Mouse (Mus musculus) urinary bladder, postnatal 4 days (tissue): Measurements from ENCODE around the gene Akt1s1.

Source experiments
- DNase-seq, 2 experiments: peaks; one replicate each; pipeline ENCODE4 v3.0.0; 2021 to 2022; ENCODE audit warnings: low spot score in 2 of 2

The Akt1s1 gene

DNA sequence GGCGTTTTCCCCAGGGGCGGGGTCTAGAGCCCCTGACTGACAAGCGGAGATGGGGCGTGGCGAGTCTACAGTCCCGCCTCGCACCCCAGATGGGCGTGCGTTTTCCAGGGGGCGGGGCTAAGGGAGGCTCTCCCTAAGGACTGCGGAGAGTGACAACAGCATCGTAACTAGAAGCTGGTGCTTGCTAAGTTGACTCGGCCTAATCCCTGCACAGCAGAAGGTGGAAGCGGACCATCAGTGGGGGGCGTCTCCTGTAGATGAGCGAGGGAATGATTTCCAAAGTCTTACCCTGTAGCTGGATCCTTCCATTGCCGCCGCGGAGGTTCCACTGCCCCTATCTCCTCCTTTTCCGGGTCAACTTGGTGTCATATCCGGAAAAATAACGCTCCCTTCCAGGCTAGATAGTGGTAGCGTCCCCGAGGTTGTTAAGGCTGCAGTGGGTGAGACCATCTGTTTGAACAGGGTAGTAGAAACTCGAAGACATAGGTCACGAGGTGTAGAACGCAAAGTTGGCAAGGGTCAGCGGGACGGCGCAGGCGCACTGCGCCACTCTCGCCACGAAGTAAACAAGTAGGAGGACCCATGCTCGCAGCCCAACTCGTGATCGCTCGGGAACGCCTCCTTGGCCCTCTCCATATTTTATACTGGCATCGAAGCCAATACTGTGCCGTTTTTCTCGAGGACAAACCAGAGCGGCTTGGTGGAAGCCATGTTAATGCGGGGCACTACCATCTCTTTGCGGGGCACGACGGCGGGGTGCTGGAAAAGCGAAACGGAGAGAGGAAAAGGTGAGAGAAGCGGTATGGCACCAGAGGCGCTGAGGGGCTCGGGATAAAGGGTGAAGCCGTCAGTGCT is at the start of gene Akt1s1, which contains the start of gene Tbc1d17:
Gene Akt1s1, plus strand, starts transcription at position 431 of the 855 bp plus-strand sequence.
Gene Tbc1d17, minus strand, starts transcription at position 519 of the 855 bp plus-strand sequence.
- peak; percentile 98 to 99 for DNase-seq

DNA sequence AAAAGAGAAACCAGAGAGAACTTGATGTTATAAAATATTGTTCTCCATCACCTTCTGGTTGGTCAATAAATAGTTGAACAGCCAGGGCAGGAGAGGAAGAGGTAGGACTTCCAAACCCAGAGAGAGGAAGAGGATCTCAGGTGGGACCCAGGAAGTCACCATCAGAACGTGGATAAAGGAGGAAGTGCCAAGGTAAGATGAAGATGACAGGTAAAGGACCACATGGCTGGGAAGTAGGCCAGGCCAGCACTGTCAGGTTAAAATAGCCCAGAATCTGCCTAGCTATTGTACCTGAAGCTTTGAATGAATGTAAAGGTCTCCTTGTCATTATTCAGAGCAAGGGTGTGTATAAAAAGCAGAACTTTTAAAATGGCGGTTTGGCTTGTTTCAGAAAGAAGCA is 39.9 kb upstream of the Akt1s1 start:
- DNase-seq, result peak in 1 of 2 experiments; percentile 30

DNA sequence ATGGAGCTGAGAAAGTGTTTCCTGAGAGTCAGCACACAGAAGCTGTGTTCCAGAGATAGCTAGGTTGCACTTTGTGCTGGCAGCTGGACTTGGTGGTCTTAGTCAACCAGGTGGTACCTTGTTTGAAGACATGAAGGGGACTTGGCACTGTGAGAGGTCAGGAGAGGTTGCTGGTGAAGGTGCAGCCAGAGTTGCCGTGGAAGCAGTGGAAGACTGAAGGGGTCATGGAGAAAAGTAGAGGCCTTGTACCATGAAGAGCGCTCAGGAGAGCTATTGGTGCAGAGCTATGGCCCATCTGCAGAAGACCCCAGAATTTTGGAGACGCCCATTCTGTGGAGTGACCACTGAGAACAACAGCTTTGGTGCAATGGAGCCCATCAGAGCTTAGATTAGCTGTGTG is 39.3 kb upstream of the Akt1s1 start:
- DNase-seq, result peak in 1 of 2 experiments; percentile 42

DNA sequence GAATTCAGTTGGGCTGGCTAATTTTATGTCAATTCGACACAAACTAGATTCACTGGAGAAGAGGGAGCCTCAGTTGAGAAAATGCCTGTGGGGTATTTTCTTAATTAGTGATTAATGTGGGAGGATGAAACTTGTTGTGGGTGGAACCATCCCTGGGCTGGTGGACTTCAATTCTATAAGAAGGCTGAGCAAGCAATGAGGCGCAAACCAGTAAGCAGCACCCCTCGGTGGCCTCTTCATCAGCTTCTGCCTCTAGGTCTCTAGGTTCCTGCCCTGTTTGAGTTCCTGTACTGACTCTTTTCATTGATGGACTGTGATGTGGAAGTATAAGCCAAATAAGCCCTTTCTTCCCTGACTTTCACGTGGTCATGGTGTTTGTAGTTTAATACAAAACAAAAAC is 38.4 kb upstream of the Akt1s1 start:
- DNase-seq, result no peak

DNA sequence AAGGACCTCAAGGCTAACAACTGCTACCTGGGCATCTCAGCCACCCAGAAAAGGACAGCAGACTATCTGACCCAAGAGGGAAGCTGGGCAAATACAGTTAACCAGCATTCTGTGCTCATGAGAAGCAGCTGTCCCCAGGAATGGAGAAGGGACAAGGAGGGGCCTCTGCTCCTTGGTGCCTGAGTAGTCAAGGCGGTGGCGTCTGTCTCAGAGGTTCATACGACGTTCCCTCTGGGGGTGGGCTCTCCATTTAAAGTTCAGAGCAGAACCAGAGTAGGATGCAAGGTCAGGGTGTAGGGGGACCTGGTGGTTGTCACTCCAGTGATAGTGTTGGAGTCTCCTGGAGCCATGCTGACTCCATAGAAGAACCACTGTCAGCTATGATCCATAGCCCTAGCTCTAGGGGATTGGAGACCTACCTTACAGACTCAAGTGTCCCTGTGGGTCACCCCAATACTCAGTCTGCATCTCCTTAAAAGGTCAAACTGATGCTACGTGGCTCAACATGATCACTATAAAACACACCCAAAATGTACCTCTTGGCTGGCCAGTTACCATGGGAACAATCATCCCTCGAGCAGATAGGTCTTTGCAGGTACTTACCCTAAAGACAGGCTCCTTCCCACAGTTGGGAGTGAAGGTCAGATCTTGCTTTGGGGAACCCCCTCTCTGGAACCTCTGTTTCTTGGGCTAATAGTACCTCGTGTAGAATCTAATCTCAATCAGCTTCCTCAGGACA is 37.8 kb upstream of the Akt1s1 start:
- DNase-seq, result peak in 1 of 2 experiments; percentile 35

DNA sequence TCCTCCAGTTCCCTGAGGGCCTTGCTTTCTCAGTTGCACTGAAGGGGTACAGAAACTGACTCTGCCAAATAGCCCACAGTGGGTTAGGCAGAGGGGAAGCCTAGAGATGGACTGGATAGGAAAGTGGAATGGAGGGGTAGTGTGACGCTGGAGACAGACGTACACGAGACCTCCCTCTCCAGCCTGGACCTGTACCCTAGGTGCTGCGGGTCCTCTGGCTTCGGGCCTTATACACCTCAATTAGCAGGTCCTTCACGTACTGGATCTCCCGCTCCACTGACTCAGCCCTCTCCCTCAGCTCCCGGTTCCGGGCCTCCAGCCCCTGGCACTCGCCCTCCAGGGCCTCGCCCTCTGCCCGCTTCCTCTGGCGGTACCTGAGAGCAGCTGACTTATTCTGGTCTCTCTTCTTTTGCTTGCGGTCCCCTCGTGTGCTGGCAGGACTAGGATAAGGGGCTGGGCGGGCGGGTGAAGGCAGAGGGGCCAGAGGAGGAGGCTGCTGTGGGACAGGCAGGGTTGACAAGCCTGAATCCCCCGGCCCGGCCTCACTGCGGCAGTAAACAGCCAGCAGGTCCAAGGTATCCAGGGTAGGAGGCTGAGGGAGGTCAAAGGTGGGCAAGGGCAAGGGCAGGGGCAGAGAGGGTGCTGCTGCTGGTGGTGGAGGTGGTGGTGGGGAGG is 36.0 kb upstream of the Akt1s1 start:
- peak in 1 of 2 experiments; percentile 55 for DNase-seq

DNA sequence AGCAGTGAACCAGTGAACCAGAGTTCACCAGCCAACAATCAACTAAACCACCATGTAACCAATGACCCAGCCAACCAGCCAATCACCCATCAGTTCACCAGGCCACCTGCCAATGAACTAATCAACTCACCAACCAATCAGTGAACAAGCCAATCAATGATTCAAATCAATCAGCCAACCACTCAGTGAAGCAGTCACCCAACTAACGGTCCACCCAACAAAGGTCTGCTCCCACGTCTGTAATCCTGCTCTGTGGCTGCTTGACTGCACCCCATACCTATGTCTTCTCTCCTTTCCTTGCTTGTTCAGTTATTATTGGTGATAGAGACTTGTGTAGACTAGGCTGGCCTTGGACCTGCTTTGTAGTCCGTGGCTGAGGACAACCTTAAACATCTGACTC is 34.8 kb upstream of the Akt1s1 start:
- peak in 1 of 2 experiments; percentile 22 for DNase-seq

DNA sequence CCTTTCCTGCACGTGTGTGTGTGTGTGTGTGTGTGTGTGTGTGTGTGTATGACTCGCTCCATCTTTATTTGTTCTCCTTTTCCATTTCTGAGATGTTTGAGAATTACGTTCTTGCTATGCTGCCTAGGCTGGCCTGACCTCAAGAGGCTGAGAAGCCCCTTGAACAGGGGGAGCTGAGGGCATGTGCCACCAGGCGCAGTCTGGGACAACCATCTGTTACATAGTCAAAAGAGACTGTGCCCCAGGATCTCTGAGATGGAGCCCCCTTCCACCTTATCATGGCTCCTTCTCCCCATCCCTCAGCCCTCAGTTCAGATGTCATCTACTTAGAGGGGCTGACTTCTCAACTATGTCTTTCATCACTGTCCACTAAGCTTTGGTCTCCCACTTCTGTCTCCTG is 34.4 kb upstream of the Akt1s1 start:
- DNase-seq, result peak in 1 of 2 experiments; percentile 47

DNA sequence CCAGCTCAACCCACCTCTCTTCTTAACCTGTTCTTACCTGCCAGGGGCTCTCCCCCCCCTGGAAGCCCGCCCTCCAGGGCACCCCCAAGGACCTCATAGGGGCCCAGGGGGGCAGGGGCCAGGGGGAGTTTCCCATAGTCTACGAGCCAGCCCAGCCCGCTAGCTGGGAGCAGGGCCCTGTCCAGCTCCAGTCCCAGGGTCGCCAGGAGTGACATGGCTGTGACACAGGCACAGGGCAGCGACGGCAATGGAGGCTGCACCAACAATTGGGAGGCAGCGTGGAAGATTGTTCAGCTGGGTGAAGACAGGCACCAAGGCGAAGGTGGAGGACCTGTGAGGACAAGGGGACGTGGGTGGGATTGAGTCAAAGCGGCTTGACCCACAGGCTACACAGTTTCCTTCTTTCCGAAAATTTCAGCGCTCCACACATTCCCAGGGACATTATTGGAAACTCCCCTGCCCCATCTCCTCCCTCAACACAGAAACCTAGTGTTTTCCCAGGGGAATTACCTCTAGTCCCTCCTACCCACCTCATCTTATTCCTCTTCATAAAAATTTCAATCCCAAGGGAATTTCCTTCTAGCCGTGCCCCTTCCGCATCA is 33.7 kb upstream of the Akt1s1 start:
- peak in 1 of 2 experiments; percentile 53 for DNase-seq

DNA sequence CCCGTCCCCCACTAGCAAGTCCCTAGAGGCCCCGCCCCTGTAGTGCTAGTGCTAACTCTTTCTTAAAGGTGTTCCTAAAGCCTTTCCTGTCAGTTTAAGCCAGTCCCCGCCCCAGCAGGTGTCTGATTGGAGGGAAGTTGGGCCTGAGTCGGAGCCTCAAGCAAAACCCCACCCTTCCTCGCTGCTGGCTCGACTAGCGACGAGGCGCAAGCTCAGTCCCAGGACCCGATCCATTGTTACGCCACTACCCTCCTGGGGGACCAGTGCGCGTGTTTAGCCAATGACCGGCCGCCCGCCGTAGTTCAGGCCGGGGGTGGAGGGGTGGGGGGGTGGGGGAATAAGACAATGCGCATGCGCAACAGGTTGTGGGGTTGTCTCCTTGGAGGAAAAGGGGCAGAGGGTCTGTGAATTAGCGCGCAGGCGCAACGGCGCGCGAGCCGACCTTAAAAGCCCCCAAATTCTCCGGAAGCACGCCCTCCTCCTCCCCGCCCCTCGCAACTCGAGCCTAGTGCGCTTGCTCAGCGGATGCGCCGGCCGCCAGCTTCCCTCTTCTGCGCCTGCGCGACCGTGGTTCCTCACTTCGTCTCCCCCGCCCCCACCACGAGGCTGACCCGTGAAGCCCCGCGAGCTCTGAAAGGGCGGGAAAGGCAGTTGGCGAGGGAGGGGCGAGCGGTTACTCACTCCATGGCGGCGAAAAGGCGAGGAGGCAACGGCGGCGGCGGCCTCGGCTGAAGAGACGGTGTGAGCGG is 32.9 kb upstream of the Akt1s1 start, which contains the start of the genes Nup62 and Il4i1:
Gene Nup62, plus strand, starts transcription at position 368 of the 749 bp plus-strand sequence.
Gene Il4i1, plus strand, starts transcription at position 667 of the 749 bp plus-strand sequence.
- DNase-seq, result peak; percentile 99

DNA sequence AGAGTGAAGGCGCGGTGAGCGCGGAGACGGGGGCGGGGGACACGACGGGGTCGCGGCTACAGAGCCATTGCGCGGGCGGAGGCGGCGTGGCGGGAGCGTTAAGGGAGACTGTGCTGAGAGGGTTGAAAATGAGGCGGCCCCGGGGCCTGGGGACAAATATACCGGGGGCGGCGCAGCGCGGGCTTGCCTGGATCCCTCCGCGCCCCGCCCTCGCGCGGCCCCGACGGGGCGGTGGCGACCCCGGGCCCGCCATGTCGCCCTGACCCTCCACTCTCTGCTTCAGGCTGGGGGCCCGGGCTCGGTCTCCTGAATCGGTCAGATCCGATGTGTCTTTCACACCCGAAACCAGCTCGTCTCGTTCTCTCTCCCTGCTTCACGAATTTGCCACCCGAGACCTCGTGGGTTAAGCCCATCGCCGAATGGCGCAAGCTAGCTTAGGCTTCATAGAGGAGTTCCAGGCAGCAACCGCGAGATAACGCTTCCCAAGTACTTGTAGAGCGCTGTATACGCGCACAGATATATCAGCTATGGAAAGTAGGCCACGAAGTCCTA is 32.2 kb upstream of the Akt1s1 start, which contains the start of gene Atf5:
Gene Atf5, minus strand, starts transcription at position 189 of the 552 bp plus-strand sequence.
- peak; percentile 73 to 75 for DNase-seq

DNA sequence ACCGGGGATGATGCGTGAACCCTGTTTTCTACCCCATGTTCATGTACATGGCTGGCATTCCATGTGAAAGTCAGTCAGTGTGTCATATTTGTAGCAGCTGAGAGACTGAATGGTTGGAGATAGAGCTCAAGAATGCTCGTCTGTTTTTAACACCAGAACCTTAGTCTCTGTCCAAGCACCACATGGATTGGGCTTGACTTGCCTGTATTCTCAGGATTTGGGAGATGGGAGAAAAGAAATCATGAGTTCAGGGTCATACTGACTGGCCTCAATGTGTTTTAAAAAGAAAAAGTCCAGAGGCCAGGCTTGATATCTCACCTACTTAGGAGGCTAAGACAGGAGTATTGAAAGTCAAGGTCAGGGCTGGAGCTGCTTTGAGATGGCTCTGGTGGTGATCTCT is 31.4 kb upstream of the Akt1s1 start:
- DNase-seq, result no peak

DNA sequence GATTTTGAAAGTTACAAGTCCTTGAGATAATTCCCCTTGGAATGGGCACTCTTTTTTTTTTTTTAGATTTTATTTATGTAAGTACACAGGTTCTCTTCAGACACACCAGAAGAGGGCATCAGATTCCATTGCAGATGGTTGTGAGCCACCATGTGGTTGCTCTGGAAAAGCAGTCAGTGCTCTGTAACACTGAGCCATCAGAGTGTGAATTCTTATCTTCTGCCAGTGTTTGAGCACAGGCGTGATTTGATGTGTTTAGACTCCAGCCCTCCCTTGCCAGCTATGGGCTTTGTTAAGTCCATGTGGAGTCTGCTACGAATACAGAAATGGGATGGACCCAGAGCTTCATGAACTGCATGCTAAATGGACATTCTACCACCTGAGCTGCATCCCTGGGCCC is 30.6 kb upstream of the Akt1s1 start:
- DNase-seq, result peak; percentile 16 to 51

DNA sequence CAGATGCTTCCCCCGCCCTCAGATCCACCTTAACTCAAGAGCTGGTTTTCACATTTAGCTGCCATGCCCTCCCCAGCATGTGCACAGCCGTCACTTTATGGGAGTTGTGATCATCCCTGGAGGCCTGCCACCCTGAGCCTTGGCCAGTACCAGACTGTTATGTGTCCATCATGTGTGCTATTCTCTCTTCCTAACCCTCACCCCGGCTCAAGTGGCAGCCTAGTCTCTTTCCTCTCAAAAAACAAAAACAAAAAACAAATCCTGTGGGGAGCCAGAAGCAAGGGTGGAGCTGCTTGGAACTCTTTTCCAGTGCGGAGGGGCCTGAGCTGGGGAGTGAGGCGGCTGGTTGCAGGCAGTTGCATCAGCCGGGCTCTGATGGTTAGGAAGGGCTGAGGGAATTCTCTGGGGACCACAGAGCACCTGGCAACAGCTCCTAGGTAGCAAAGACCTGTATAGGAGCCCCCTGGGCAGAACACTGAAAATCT is 30.0 kb upstream of the Akt1s1 start:
- peak; percentile 40 to 71 for DNase-seq

DNA sequence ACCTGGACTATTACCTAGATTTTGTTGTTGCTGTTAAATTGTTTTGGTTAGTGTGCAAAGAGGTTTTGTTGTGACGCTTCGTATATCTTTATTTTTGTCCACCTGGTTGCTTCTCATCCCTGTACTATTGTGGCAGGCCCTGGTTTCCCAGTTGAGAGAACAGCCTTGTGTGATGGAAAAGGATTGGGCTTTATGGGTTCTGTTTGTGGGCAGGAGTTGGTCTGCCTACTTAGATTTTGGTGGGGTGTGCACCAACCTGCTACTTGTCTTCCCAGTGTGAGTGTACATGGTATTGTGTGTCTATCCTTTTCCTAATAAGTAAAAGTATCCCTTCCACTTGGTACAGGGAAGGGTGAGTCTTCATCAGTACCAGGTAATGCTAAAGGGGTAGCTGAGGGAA is 29.4 kb upstream of the Akt1s1 start:
- peak in 1 of 2 experiments; percentile 42 for DNase-seq

DNA sequence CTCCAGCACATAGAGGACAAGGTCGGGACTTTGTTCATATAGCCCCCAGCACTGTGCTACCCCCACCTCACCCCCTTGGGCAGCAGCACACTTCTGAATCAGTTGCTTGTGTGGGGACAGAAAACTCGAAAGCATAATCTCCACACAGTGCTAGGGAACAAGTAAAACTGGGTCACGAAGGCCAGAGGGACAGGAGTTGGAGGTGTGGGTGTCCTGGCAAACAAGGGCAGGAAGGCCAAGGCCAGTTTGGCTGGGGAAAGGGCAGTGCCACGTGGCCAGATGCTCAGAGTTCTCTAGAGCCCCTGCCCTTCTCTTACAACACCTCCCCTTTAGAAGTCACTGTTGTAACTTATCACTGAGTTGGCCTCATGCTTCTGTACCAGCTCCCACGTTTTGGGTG is 28.9 kb upstream of the Akt1s1 start:
- DNase-seq, result peak; percentile 15 to 44

DNA sequence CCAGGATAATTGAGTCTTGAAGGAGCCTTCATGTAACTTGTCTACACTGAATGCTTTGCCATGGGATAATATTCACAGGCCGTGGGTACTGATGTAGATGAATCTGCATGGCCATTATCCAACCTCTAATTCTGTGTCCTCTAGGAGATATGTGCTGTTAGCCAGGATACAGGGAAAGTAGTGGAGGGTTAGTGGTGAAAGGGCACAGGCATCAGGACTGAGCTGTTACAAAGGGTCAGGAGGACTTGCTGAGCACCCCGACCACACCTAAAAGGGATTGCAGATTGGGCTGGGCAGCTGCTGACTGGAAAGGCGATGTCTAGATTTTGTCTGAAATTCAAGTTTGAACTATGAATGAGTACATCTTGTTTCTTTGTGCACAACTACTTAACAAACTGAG is 28.3 kb upstream of the Akt1s1 start:
- DNase-seq, result peak; percentile 5 to 22

DNA sequence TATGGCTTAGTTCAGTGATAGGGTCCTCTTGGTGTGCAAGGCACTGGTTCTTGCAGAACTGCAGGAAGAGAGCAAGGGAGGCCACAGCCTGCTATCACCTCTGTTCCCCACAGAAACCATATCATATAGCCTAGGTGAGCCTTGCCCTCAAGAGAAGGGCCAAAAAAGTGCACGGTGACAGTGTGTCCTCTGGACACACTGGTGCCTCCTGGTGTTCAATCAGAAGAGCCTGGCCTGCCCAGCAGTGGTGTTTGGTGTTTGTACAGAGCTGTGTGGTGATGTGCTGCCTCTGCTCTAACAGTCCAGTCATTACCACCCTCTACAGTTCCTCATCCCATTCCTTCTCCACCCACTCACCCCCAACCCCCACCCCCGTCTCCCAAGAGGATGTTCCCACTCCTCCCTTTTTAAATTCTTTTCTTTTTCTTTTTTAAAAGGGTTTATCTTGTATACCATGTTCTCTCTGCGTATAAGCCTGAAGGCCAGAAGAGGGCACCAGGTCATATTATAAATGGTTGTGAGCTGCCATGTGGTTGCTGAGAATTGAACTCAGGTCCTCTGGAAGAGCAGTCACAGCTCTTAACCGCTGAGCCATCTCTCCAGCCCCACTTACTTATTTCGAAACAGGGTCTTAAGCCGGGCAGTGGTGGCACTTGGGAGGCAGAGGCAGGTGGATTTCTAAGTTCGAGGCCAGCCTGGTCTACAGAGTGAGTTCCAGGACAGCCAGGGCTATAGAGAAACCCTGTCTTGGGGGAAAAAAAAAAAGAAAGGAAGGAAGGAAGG is 26.9 kb upstream of the Akt1s1 start:
- peak; percentile 13 to 47 for DNase-seq

DNA sequence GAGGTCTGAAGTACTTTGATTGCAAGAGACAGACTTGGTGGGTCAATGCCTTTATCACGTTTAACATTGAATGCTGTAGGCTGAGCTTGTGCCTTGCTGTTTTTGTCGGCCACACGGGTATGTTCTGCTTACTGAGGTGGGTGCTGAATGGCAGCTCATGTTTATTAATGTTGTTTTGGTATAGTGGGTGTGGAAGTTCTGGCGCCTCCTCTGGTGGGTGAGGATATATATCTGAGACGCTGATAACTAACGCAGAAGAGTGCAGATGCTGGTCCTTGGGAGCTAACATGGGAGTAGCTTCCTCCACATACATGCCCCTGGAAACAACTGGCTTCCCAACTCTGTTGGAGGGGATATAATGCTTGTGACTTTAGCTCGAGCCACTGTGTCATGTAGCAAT is 25.4 kb upstream of the Akt1s1 start:
- DNase-seq, result no peak
